In the genomic region with DNA sequence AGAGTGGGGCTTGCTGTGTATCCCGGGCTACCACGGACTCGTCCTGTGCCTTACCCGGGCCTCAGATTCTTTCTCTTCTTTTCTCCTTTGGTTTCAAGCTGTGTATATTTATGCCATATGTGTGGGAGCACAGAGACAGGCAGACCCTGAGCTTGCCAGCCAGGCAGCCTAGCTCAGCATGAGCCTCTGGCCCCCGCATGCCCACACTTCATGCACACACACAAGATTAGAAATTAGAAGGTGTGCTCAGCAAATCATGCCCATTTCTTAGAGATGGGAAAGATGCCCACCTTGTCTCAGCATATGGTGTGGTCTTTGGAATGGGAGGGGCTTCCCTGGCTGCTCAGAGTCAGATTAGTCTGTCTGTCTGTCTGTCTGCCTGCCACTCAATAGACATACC, we compare ENCODE assay signal across 15 mouse cellular contexts. TPM values are rescaled to one million over a fixed set of nuclear protein-coding genes. Genes with fewer than 3 reads are reported as not detected.
DNase-seq lines count a peak whose midpoint lies in the region; ATAC-seq and TF ChIP-seq lines count a peak whose summit lies in the region.
"Had no signal": no experiment of that assay in that cellular context is flagged by ENCODE, and none has a peak within 500 bp of the region (broad histone marks: within the 10 kb centered on the region; RNA-seq: fewer than 3 reads in every experiment).

No protein-coding gene starts in this region.

- H3K4me1 ChIP-seq in embryonic facial prominence, embryonic 13.5 days: peaks cover 64% of the 10 kb centered on the region
- peaks cover 60% of the 10 kb centered on the region for H3K4me1 ChIP-seq in embryonic facial prominence, embryonic 10.5 days
- peaks cover 40% of the 10 kb centered on the region for H3K4me1 ChIP-seq in olfactory bulb, adult 2 months (ENCODE audit: control insufficient read depth, insufficient read depth, low read length)

- no peak overlapping the region for H3K9ac ChIP-seq in embryonic facial prominence, embryonic 13.5 days
- H3K9ac ChIP-seq: lung, embryonic 15.5 days had no signal

- intact Hi-C loops in left cerebral cortex, postnatal 4 days (cut with DNase I): no loop called here

- no peak for TF ChIP-seq POLR2A in olfactory bulb, adult 2 months (IDR thresholded peaks at IDR 0.05; ENCODE audit: insufficient read depth, low read depth, low read length)

- no peak for ATAC-seq in embryonic facial prominence, embryonic 13.5 days (ENCODE audit: insufficient number of reproducible peaks, insufficient read depth, low FRiP score, low TSS enrichment, low read depth)

- H3K4me2 ChIP-seq in embryonic facial prominence, embryonic 13.5 days: no peak overlapping the region
- H3K4me2 ChIP-seq: lung, embryonic 15.5 days had no signal

- H3K4me3 ChIP-seq in embryonic facial prominence, embryonic 13.5 days: no peak overlapping the region
- no peak overlapping the region for H3K4me3 ChIP-seq in embryonic facial prominence, embryonic 10.5 days
- H3K4me3 ChIP-seq in olfactory bulb, adult 2 months (ENCODE audit: insufficient read depth, low read depth, low read length): no peak overlapping the region
- H3K4me3 ChIP-seq: lung, embryonic 15.5 days; megakaryocyte, embryonic 14.5 days; myocyte had no signal

- TF ChIP-seq CTCF in olfactory bulb, adult 2 months (IDR thresholded peaks at IDR 0.05; ENCODE audit: insufficient read depth, low read depth, low read length): no peak

- peaks cover 4% of the 10 kb centered on the region; the same call in 1 of the 2 replicates for H3K9me3 ChIP-seq in embryonic facial prominence, embryonic 13.5 days
- no peaks in the 10 kb centered on the region for H3K9me3 ChIP-seq in embryonic facial prominence, embryonic 10.5 days
- H3K9me3 ChIP-seq: lung, embryonic 15.5 days; megakaryocyte, embryonic 14.5 days had no signal

- no peak for DNase-seq in embryonic facial prominence, embryonic 10.5 days (ENCODE audit: low spot score)
- DNase-seq in left cerebral cortex, adult 11 months (ENCODE audit: low spot score): peak; percentile 48
- DNase-seq in left cerebral cortex, postnatal 4 days: no peak
- peak; percentile 80 for DNase-seq in layer of hippocampus, adult 9-11 months
- no peak for DNase-seq in MN1 (ENCODE audit: low spot score)
- DNase-seq in ovary, postnatal 10 days (ENCODE audit: low spot score): no peak
- DNase-seq: adrenal gland, postnatal 25 days; heart, adult 11 months; heart, postnatal 10 days; kidney, postnatal 14 days had no signal

- WGBS in embryonic facial prominence, embryonic 13.5 days: 54% methylated on average over 5 of the region's 5 CpGs
- 86% methylated on average over 5 of the region's 5 CpGs for WGBS in embryonic facial prominence, embryonic 10.5 days
- WGBS in olfactory bulb, adult 2 months: 47% methylated on average over 5 of the region's 5 CpGs

- H3K36me3 ChIP-seq in embryonic facial prominence, embryonic 13.5 days: peaks cover 32% of the 10 kb centered on the region
- peaks cover 59% of the 10 kb centered on the region for H3K36me3 ChIP-seq in embryonic facial prominence, embryonic 10.5 days (replicated peaks)

- no peaks in the 10 kb centered on the region for H3K27me3 ChIP-seq in embryonic facial prominence, embryonic 13.5 days
- H3K27me3 ChIP-seq in embryonic facial prominence, embryonic 10.5 days (replicated peaks; ENCODE audit: low read depth, poor library complexity, severe bottlenecking): no peaks in the 10 kb centered on the region
- H3K27me3 ChIP-seq: lung, embryonic 15.5 days; megakaryocyte, embryonic 14.5 days had no signal

- H3K27ac ChIP-seq in embryonic facial prominence, embryonic 13.5 days: peak overlapping the region; percentile 74
- no peak overlapping the region for H3K27ac ChIP-seq in embryonic facial prominence, embryonic 10.5 days (replicated peaks)
- peak overlapping the region; percentile 54; the same call in 1 of the 2 replicates for H3K27ac ChIP-seq in olfactory bulb, adult 2 months (ENCODE audit: insufficient read depth, low read depth, low read length)
- H3K27ac ChIP-seq: lung, embryonic 15.5 days had no signal

RNA-seq across cellular contexts. Expression of a gene that starts 29.7 kb away (rescaled TPM):
- 8.9 and 9.7 TPM in 2 replicates for polyA plus RNA-seq in embryonic facial prominence, embryonic 13.5 days (2015; fragmentation: Nextera tagmentation; extraction: Ambion mirVana)
- 14.1 and 14.8 TPM in 2 replicates for polyA plus RNA-seq in embryonic facial prominence, embryonic 10.5 days (2016; fragmentation: Nextera tagmentation; extraction: Ambion mirVana)
- 10 to 100 TPM; 21.9 to 23.2 TPM for total RNA-seq in left cerebral cortex, postnatal 4 days (2021)
- not detected in 2 replicates for polyA plus RNA-seq in olfactory bulb, adult 2 months (2012; ENCODE audit: insufficient read depth, insufficient read length, low replicate concordance, missing spikeins)

RNA-seq across cellular contexts. Expression of a gene that starts 32.8 kb away (rescaled TPM):
- 5.0 and 6.3 TPM in 2 replicates for polyA plus RNA-seq in embryonic facial prominence, embryonic 13.5 days (2015; fragmentation: Nextera tagmentation; extraction: Ambion mirVana)
- 4.8 and 5.1 TPM in 2 replicates for polyA plus RNA-seq in embryonic facial prominence, embryonic 10.5 days (2016; fragmentation: Nextera tagmentation; extraction: Ambion mirVana)
- 10 to 100 TPM; 34.5 to 35.6 TPM for total RNA-seq in left cerebral cortex, postnatal 4 days (2021)
- polyA plus RNA-seq in olfactory bulb, adult 2 months (2012; ENCODE audit: insufficient read depth, insufficient read length, low replicate concordance, missing spikeins): not detected in 2 replicates

Comparison
In these comparisons a context has a peak if more than half of its experiments do, and no peak if none do; other contexts are left out.
1. DNase-seq: peak in left cerebral cortex, adult 11 months (single experiment) and layer of hippocampus, adult 9-11 months (single experiment); none in embryonic facial prominence, embryonic 10.5 days (single experiment), left cerebral cortex, postnatal 4 days (single experiment), MN1 (single experiment) and ovary, postnatal 10 days (single experiment).